Mouse (Mus musculus): ENCODE measurements around the gene A930002H24Rik. TPM values are rescaled to one million over a fixed set of nuclear protein-coding genes. Genes with fewer than 3 reads are reported as not detected.
"Not testable (repeated sequence)": the region's sequence is repeated elsewhere in the genome, so short reads cannot be mapped to it uniquely, and the experiment has no call there.

The A930002H24Rik gene
- polyA plus RNA-seq, 1 experiment from 2014 or later: 1.1 TPM

- no peaks in the 10 kb centered on the region for H3K36me3 ChIP-seq
- no peak overlapping the region for H3K4me2 ChIP-seq
- no peak overlapping the region for H3K4me3 ChIP-seq
- 0 out of 2 replicates have a peak, but pooled peaks cover 9% of the 10 kb centered on the region for H3K27me3 ChIP-seq (replicated peaks)
- no peak overlapping the region for H3K27ac ChIP-seq
- H3K4me1 ChIP-seq: peaks cover 30% of the 10 kb centered on the region
- ATAC-seq: no peak
- H3K9ac ChIP-seq: no peak overlapping the region
- no peaks in the 10 kb centered on the region for H3K9me3 ChIP-seq (replicated peaks)
- 71% methylated on average over 4 of the region's 4 CpGs for WGBS (ENCODE audit: insufficient replicate concordance)
These were observed 2.6 kb downstream of the A930002H24Rik start for GRCm38 (mm10) chr17:63860988-63861387.

GRCm38 (mm10) chr17:63857023-63857544 is 6.5 kb downstream of the A930002H24Rik start:
- no peak for ATAC-seq
- no peak overlapping the region for H3K4me2 ChIP-seq
- WGBS (ENCODE audit: insufficient replicate concordance): 42% methylated on average over 7 of the region's 7 CpGs
- H3K27ac ChIP-seq: no peak overlapping the region
- 0 out of 2 replicates have a peak, but pooled peaks cover 9% of the 10 kb centered on the region for H3K27me3 ChIP-seq (replicated peaks)
- no peak overlapping the region for H3K4me3 ChIP-seq
- no peaks in the 10 kb centered on the region for H3K9me3 ChIP-seq (replicated peaks)
- H3K9ac ChIP-seq: no peak overlapping the region
- no peaks in the 10 kb centered on the region for H3K4me1 ChIP-seq
- no peaks in the 10 kb centered on the region for H3K36me3 ChIP-seq

GRCm38 (mm10) chr17:63850016-63850415 is 13.6 kb downstream of the A930002H24Rik start:
- Histone ChIP-seq H3K36me3 (no peaks in the 10 kb centered on the region), H3K4me1 (peaks cover 16% of the 10 kb centered on the region), H3K4me2 (peak overlapping the region; percentile 86), H3K9me3 (replicated peaks) (no peaks in the 10 kb centered on the region), H3K9ac (peak overlapping the region; percentile 76), H3K4me3 (peak overlapping the region; percentile 75), H3K27me3 (replicated peaks) (no peaks in the 10 kb centered on the region), H3K27ac (no peak overlapping the region)
- peak; percentile 5; the same call in 1 of the 2 replicates for ATAC-seq
- 37% methylated on average over 9 of the region's 9 CpGs for WGBS (ENCODE audit: insufficient replicate concordance)

- Histone ChIP-seq H3K27me3 (replicated peaks) (no peaks in the 10 kb centered on the region), H3K4me2 (peak overlapping the region; percentile 86), H3K9ac (peak overlapping the region; percentile 76), H3K4me1 (peaks cover 16% of the 10 kb centered on the region), H3K36me3 (no peaks in the 10 kb centered on the region), H3K9me3 (replicated peaks) (no peaks in the 10 kb centered on the region), H3K4me3 (peak overlapping the region; percentile 75), H3K27ac (peak overlapping the region; percentile 67; the same call in 1 of the 2 replicates)
- WGBS (ENCODE audit: insufficient replicate concordance): 2% methylated on average over 22 of the region's 22 CpGs
- peak; percentile 100 for ATAC-seq
These were observed 14.0 kb downstream of the A930002H24Rik start for GRCm38 (mm10) chr17:63849566-63849965.

- 3% methylated on average over 6 of the region's 6 CpGs for WGBS (ENCODE audit: insufficient replicate concordance)
- ATAC-seq: peak; percentile 53
- Histone ChIP-seq H3K4me1 (peaks cover 16% of the 10 kb centered on the region), H3K27ac (peak overlapping the region; percentile 67; the same call in 1 of the 2 replicates), H3K4me2 (peak overlapping the region; percentile 86), H3K27me3 (replicated peaks) (no peaks in the 10 kb centered on the region), H3K4me3 (peak overlapping the region; percentile 75), H3K36me3 (no peaks in the 10 kb centered on the region), H3K9me3 (replicated peaks) (no peaks in the 10 kb centered on the region), H3K9ac (peak overlapping the region; percentile 76)
These were observed 14.4 kb downstream of the A930002H24Rik start for GRCm38 (mm10) chr17:63849151-63849550.

GRCm38 (mm10) chr17:63845766-63846165 is 17.8 kb downstream of the A930002H24Rik start:
- not testable (repeated sequence) for H3K36me3 ChIP-seq; H3K27me3 ChIP-seq (replicated peaks); H3K27ac ChIP-seq; H3K9ac ChIP-seq; ATAC-seq; H3K4me3 ChIP-seq; H3K4me2 ChIP-seq; H3K9me3 ChIP-seq (replicated peaks)
- peaks cover 16% of the 10 kb centered on the region for H3K4me1 ChIP-seq
- 83% methylated on average over 3 of the region's 3 CpGs for WGBS (ENCODE audit: insufficient replicate concordance)

- H3K4me1 ChIP-seq: peaks cover 13% of the 10 kb centered on the region
- 54% methylated on average over 5 of the region's 5 CpGs for WGBS (ENCODE audit: insufficient replicate concordance)
- ATAC-seq: no peak
- no peak overlapping the region for H3K9ac ChIP-seq
- no peaks in the 10 kb centered on the region for H3K9me3 ChIP-seq (replicated peaks)
- H3K27ac ChIP-seq: no peak overlapping the region
- H3K4me3 ChIP-seq: no peak overlapping the region
- no peak overlapping the region for H3K4me2 ChIP-seq
- H3K27me3 ChIP-seq (replicated peaks): no peaks in the 10 kb centered on the region
- H3K36me3 ChIP-seq: no peaks in the 10 kb centered on the region
These were observed 18.7 kb downstream of the A930002H24Rik start for GRCm38 (mm10) chr17:63844936-63845335.

- Histone ChIP-seq H3K4me2 (no peak overlapping the region), H3K4me3 (no peak overlapping the region), H3K36me3 (no peaks in the 10 kb centered on the region), H3K27ac (no peak overlapping the region), H3K9me3 (replicated peaks) (no peaks in the 10 kb centered on the region), H3K27me3 (replicated peaks) (no peaks in the 10 kb centered on the region), H3K9ac (no peak overlapping the region), H3K4me1 (no peaks in the 10 kb centered on the region)
- ATAC-seq: no peak
- whole genome bisulfite sequencing (ENCODE audit: insufficient replicate concordance): 72% methylated on average over 1 of the region's 1 CpGs
These were observed 21.4 kb downstream of the A930002H24Rik start for GRCm38 (mm10) chr17:63842226-63842625.

- no peak for ATAC-seq
These were observed 23.8 kb downstream of the A930002H24Rik start for GRCm38 (mm10) chr17:63839636-63840269.

GRCm38 (mm10) chr17:63838144-63838543 is 25.4 kb downstream of the A930002H24Rik start:
- WGBS (ENCODE audit: insufficient replicate concordance): 79% methylated on average over 8 of the region's 8 CpGs
- no peaks in the 10 kb centered on the region for H3K36me3 ChIP-seq
- H3K9me3 ChIP-seq (replicated peaks): no peaks in the 10 kb centered on the region
- H3K4me3 ChIP-seq: no peak overlapping the region
- no peak overlapping the region for H3K27ac ChIP-seq
- ATAC-seq: no peak
- H3K9ac ChIP-seq: no peak overlapping the region
- no peaks in the 10 kb centered on the region for H3K27me3 ChIP-seq (replicated peaks)
- no peak overlapping the region for H3K4me2 ChIP-seq
- no peaks in the 10 kb centered on the region for H3K4me1 ChIP-seq

More at GRCm38 (mm10) chr17:63839636-63840269, 23.8 kb downstream of the A930002H24Rik start:
- 75% methylated on average over 3 of the region's 3 CpGs for WGBS (ENCODE audit: insufficient replicate concordance)
- Histone ChIP-seq H3K27ac (no peak overlapping the region), H3K4me3 (no peak overlapping the region), H3K9ac (no peak overlapping the region), H3K9me3 (replicated peaks) (no peaks in the 10 kb centered on the region), H3K36me3 (no peaks in the 10 kb centered on the region), H3K4me2 (no peak overlapping the region), H3K4me1 (no peaks in the 10 kb centered on the region), H3K27me3 (replicated peaks) (no peaks in the 10 kb centered on the region)

GRCm38 (mm10) chr17:63836641-63837040 is 26.9 kb downstream of the A930002H24Rik start:
- ATAC-seq: no peak
- no peaks in the 10 kb centered on the region for H3K4me1 ChIP-seq

GRCm38 (mm10) chr17:63836223-63836622 is 27.4 kb downstream of the A930002H24Rik start:
- Histone ChIP-seq H3K36me3 (no peaks in the 10 kb centered on the region), H3K9ac (no peak overlapping the region), H3K9me3 (replicated peaks) (no peaks in the 10 kb centered on the region), H3K4me1 (no peaks in the 10 kb centered on the region), H3K27me3 (replicated peaks) (no peaks in the 10 kb centered on the region), H3K27ac (no peak overlapping the region), H3K4me2 (no peak overlapping the region), H3K4me3 (no peak overlapping the region)
- no peak for ATAC-seq
- WGBS (ENCODE audit: insufficient replicate concordance): 70% methylated on average over 2 of the region's 2 CpGs

More at GRCm38 (mm10) chr17:63836641-63837040, 26.9 kb downstream of the A930002H24Rik start:
- Histone ChIP-seq H3K27me3 (replicated peaks) (no peaks in the 10 kb centered on the region), H3K9me3 (replicated peaks) (no peaks in the 10 kb centered on the region), H3K4me2 (no peak overlapping the region), H3K27ac (no peak overlapping the region), H3K4me3 (no peak overlapping the region), H3K9ac (no peak overlapping the region), H3K36me3 (no peaks in the 10 kb centered on the region)
- 81% methylated on average over 8 of the region's 8 CpGs for WGBS (ENCODE audit: insufficient replicate concordance)

Data from liver, embryonic 12.5 days (tissue).